In the genomic region with DNA sequence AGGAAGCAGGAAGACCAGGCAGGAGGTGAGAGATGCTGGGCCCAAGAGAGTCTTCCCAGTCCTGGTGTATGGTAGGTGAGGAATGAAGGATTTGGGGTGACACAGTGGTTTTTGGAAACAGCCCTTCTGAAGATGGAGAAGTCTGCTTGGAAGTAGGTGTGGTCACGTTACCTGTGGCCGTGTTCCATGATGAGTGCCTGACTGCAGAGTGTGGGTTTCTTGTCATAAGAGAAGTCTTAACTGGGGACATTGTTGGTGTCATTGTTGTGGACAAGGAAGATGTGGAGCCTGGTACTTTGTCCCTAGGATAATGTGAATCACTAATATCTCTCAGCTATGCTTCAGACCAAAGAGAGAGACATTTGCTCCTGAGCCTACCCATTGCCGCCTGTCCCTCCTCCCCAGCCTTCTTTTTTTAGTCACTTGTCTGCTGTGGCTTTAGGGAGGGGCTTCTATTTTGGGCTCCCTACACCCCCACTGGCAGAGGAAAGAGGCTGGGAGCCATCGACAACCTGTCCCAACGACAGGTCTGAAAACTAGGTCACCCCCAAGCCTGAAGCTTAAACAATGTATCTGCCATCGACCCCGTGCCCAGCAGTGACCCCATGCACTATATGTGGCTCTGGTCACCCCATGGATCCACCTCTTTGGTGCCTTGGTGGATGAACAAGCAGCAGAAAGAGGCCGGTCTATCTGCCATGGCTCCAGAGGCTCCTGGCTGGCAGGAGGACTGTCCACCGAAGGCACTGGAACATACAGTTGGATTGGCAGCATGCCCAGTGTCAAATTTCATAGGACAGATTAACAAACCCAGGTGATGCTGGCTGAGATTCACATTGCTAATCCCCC, we compare ENCODE assay signal across 10 mouse cellular contexts. TPM values are rescaled to one million over a fixed set of nuclear protein-coding genes. Genes with fewer than 3 reads are reported as not detected.
DNase-seq lines count a peak whose midpoint lies in the region; ATAC-seq lines count a peak whose summit lies in the region.
"Had no signal": no experiment of that assay in that cellular context is flagged by ENCODE, and none has a peak within 500 bp of the region (broad histone marks: within the 10 kb centered on the region; RNA-seq: fewer than 3 reads in every experiment).

No protein-coding gene starts in this region.

- H3K27me3 ChIP-seq in heart, embryonic 11.5 days (ENCODE audit: control insufficient read depth, insufficient read depth, low read length), result no peaks in the 10 kb centered on the region
- H3K27me3 ChIP-seq in forebrain, embryonic 14.5 days (replicated peaks; ENCODE audit: control insufficient read depth, insufficient read depth, low read length), result no peaks in the 10 kb centered on the region
- no peaks in the 10 kb centered on the region for H3K27me3 ChIP-seq in forebrain, embryonic 16.5 days (replicated peaks; ENCODE audit: control insufficient read depth, insufficient read depth, low read length)
- H3K27me3 ChIP-seq: intestine, embryonic 15.5 days had no signal

- peak overlapping the region; percentile 25; the same call in 1 of the 2 replicates for H3K27ac ChIP-seq in heart, embryonic 11.5 days (ENCODE audit: low read depth, low read length)
- H3K27ac ChIP-seq in forebrain, embryonic 14.5 days (ENCODE audit: low read depth, low read length), result no peak overlapping the region
- H3K27ac ChIP-seq in forebrain, embryonic 16.5 days (ENCODE audit: low read length), result no peak overlapping the region
- H3K27ac ChIP-seq: intestine, embryonic 15.5 days had no signal

- ATAC-seq in heart, embryonic 11.5 days (replicated peaks; ENCODE audit: insufficient number of reproducible peaks, low FRiP score, low TSS enrichment), result no peak
- no peak for ATAC-seq in forebrain, embryonic 14.5 days
- no peak for ATAC-seq in forebrain, embryonic 16.5 days
- ATAC-seq: intestine, embryonic 15.5 days had no signal

- intact Hi-C loops in left cerebral cortex, postnatal 4 days (cut with DNase I), result no loop called here

- H3K36me3 ChIP-seq in heart, embryonic 11.5 days (ENCODE audit: control insufficient read depth, insufficient read depth, low read length), result no peaks in the 10 kb centered on the region
- H3K36me3 ChIP-seq in forebrain, embryonic 14.5 days (ENCODE audit: control insufficient read depth, insufficient read depth, low read length), result no peaks in the 10 kb centered on the region
- no peaks in the 10 kb centered on the region for H3K36me3 ChIP-seq in forebrain, embryonic 16.5 days (ENCODE audit: control insufficient read depth, insufficient read depth)
- H3K36me3 ChIP-seq: intestine, embryonic 15.5 days had no signal

- no peak overlapping the region for H3K4me3 ChIP-seq in heart, embryonic 11.5 days (ENCODE audit: low read depth, low read length)
- H3K4me3 ChIP-seq in forebrain, embryonic 14.5 days (ENCODE audit: low read depth, low read length), result no peak overlapping the region
- no peak overlapping the region for H3K4me3 ChIP-seq in forebrain, embryonic 16.5 days (replicated peaks; ENCODE audit: low read length)
- H3K4me3 ChIP-seq: intestine, embryonic 15.5 days had no signal

- peak; percentile 59 for DNase-seq in left cerebral cortex, postnatal 4 days
- DNase-seq in left cerebral cortex, adult 9 months (ENCODE audit: low spot score in 2 of 2), result no peak
- peak; percentile 86 to 88 for DNase-seq in cerebellum, postnatal 14 days
- peak; percentile 88 for DNase-seq in skeletal muscle tissue, adult 2 months (ENCODE audit: low read depth, low spot score)
- no peak for DNase-seq in forebrain, embryonic 14.5 days (ENCODE audit: low spot score)
- DNase-seq in urinary bladder, adult 2 months (ENCODE audit: low spot score), result no peak
- DNase-seq: lung, postnatal 10 days had no signal

- WGBS in heart, embryonic 11.5 days (ENCODE audit: insufficient replicate concordance), result 58% methylated on average over 9 of the region's 9 CpGs
- 88% methylated on average over 9 of the region's 9 CpGs for WGBS in forebrain, embryonic 14.5 days
- 77% methylated on average over 9 of the region's 9 CpGs for WGBS in forebrain, embryonic 16.5 days

- no peak overlapping the region for H3K9ac ChIP-seq in heart, embryonic 11.5 days (ENCODE audit: low read depth, low read length)
- no peak overlapping the region for H3K9ac ChIP-seq in forebrain, embryonic 14.5 days (ENCODE audit: low read length)
- H3K9ac ChIP-seq in forebrain, embryonic 16.5 days (replicated peaks; ENCODE audit: low read depth, low read length), result no peak overlapping the region
- H3K9ac ChIP-seq: intestine, embryonic 15.5 days had no signal

- peaks cover 15% of the 10 kb centered on the region; the same call in 1 of the 2 replicates for H3K4me1 ChIP-seq in heart, embryonic 11.5 days (ENCODE audit: control insufficient read depth, insufficient read depth, low read length)
- H3K4me1 ChIP-seq in forebrain, embryonic 14.5 days (ENCODE audit: control insufficient read depth, insufficient read depth, low read length), result no peaks in the 10 kb centered on the region
- H3K4me1 ChIP-seq in forebrain, embryonic 16.5 days (replicated peaks; ENCODE audit: control insufficient read depth, insufficient read depth, low read length), result no peaks in the 10 kb centered on the region

- no peaks in the 10 kb centered on the region for H3K9me3 ChIP-seq in heart, embryonic 11.5 days (replicated peaks; ENCODE audit: control insufficient read depth, low read length)
- no peaks in the 10 kb centered on the region for H3K9me3 ChIP-seq in forebrain, embryonic 14.5 days (replicated peaks; ENCODE audit: control insufficient read depth, low read length)
- no peaks in the 10 kb centered on the region for H3K9me3 ChIP-seq in forebrain, embryonic 16.5 days (ENCODE audit: control insufficient read depth, low read length)
- H3K9me3 ChIP-seq: intestine, embryonic 15.5 days had no signal

- peak overlapping the region; percentile 15; the same call in 1 of the 2 replicates for H3K4me2 ChIP-seq in heart, embryonic 11.5 days
- no peak overlapping the region for H3K4me2 ChIP-seq in forebrain, embryonic 14.5 days (ENCODE audit: low read length)
- no peak overlapping the region for H3K4me2 ChIP-seq in forebrain, embryonic 16.5 days (ENCODE audit: low read length)
- H3K4me2 ChIP-seq: intestine, embryonic 15.5 days had no signal

RNA-seq across cellular contexts. Expression of a gene that starts 21.4 kb away (rescaled TPM):
- total RNA-seq in left cerebral cortex, postnatal 4 days (2021), result not detected
- polyA plus RNA-seq in heart, embryonic 11.5 days (2014; fragmentation: Nextera tagmentation; extraction: Ambion mirVana), result 0.39 and 0.72 TPM in 2 replicates
- 0.29 TPM in 1 of 2 replicates, not detected in the other for polyA plus RNA-seq in forebrain, embryonic 14.5 days (2014; fragmentation: Nextera tagmentation; extraction: Ambion mirVana)
- polyA plus RNA-seq in urinary bladder, adult 2 months (2012; rRNA removed), result 0.50 and 0.65 TPM in 2 replicates
- 0.06 and 0.10 TPM in 2 replicates for polyA plus RNA-seq in forebrain, embryonic 16.5 days (2015; fragmentation: Nextera tagmentation; extraction: Ambion mirVana)

Comparison
In these comparisons a context has a peak if more than half of its experiments do, and no peak if none do; other contexts are left out.
1. DNase-seq: peak in left cerebral cortex, postnatal 4 days (single experiment), cerebellum, postnatal 14 days (2 of 2) and skeletal muscle tissue, adult 2 months (single experiment); none in left cerebral cortex, adult 9 months (0 of 2), forebrain, embryonic 14.5 days (single experiment) and urinary bladder, adult 2 months (single experiment).